Mouse (Mus musculus): ENCODE results near the gene D630023F18Rik.

- TF ChIP-seq CTCF (IDR thresholded peaks at IDR 0.05; ENCODE audit: borderline replicate concordance, insufficient read depth, low read length) (no peak), POLR2A (IDR thresholded peaks at IDR 0.05; ENCODE audit: low read depth, low read length) (no peak)
Observed at GRCm38 (mm10) chr1:65112807-65113196, 10.2 kb downstream of the D630023F18Rik start.

Data from embryonic fibroblast, embryonic 13.5 days (primary cell).